Mouse (Mus musculus): Measurements from ENCODE around the gene Ptpn4.

DNA sequence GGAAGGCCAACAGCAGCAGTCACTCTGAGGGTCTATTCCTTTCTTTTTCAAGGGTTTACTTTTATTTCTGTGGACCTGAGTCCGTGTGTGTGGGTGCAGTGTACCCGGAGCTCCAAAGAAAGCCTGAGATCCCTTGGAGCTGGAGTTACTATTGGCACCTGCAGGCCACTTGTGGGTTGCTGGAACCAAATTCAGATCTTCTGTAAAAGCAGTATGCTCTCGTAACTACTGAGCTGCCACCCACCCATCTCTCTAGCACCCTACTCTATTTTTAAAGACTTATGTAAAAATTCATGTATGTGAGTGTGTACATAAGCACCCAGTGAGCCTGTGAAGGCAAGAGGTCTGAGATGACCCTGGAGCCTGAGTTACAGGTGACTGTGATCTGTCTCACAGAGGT, 232.0 kb downstream of the Ptpn4 start:
- TF ChIP-seq CTCF (IDR thresholded peaks at IDR 0.05; ENCODE audit: control insufficient read depth, insufficient read depth, insufficient read length) (no peak), MYOD1 (IDR thresholded peaks at IDR 0.05; ENCODE audit: control insufficient read depth, insufficient read length, low read depth) (no peak), MYOG (IDR thresholded peaks at IDR 0.05; ENCODE audit: control insufficient read depth, extremely low read depth, insufficient read length) (no peak), MAX (IDR thresholded peaks at IDR 0.05) (no peak)

All from C2C12 (cell line).